Mouse (Mus musculus) T-helper 17 cell (primary cell): ENCODE measurements around the gene B430218F22Rik.

Source experiments
- in situ Hi-C, 2 experiments: fragments of 300-600 bp; cut with MboI, MseI; formaldehyde crosslinking; loops; 1 replicate in 1 of 2; 2 replicates in 1 of 2; pipeline ENCODE4 v1.15.1; 2025; ENCODE audit warnings: high pct_unique_total_duplicates in 2 of 2

The B430218F22Rik gene

GRCm38 (mm10) chr13:118386511-118387447 lies at the start of gene B430218F22Rik, which contains the start of gene Mrps30:
B430218F22Rik (plus strand) TSS chr13:118386630.
Mrps30 (minus strand) TSS chr13:118387252.
- in situ Hi-C loops, result loop anchor here (5.0 to 25.0 kb wide), 4 partner anchors 986 to 1401 kb away; partner anchors contain the start of genes Ccl28 (in 2 of the 2), Gm17509 (in 1 of the 2) and Zfp131 (in 1 of the 2)

GRCm38 (mm10) chr13:118350257-118350656 lies 36.2 kb upstream of the B430218F22Rik start:
- in situ Hi-C loops, result loop anchor here in 1 of 2 experiments (10.0 kb wide), 1 partner anchor 745 kb away; the partner anchor contains the start of gene Hcn1

DNA sequence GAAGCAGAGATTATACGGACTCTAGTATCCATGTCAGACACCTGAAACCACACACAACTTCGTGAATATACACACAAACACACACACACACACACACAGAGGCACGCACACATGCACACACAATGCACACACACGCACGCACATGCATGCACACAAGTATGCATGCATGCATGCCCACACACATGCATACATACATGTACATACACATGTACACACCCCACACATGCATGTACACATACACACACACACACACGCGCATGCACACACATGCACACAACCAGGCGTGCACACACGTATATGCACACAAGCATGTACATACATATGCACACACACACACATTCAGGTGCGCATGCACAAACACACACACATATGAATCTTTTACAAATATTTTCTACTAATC lies 35.6 kb upstream of the B430218F22Rik start:
- in situ Hi-C loops, result loop anchor here in 1 of 2 experiments (10.0 kb wide), 1 partner anchor 746 kb away; the partner anchor contains the start of gene Hcn1

- in situ Hi-C loops, result no loop called here
These were observed 23.1 kb upstream of the B430218F22Rik start for GRCm38 (mm10) chr13:118363342-118363741.

DNA sequence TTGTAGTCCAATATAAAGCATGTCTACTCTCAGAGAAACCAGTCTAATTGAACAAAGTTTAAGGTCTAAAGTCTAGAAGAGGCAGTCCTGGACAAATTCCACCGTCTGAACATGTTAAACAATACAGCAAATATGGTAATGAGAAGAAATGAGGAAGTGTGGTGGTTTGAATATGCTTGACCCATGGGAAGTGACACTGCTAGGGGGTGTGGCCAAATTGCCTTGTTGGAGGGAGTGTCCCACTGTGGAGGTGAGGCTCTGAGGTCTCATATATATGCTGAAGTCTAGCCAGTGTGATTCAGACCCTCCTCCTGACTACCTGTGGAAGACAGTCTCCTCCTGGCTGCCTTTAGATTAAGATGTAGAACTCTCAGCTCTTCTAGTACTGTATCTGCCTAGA lies 20.7 kb upstream of the B430218F22Rik start:
- in situ Hi-C loops, result no loop called here

DNA sequence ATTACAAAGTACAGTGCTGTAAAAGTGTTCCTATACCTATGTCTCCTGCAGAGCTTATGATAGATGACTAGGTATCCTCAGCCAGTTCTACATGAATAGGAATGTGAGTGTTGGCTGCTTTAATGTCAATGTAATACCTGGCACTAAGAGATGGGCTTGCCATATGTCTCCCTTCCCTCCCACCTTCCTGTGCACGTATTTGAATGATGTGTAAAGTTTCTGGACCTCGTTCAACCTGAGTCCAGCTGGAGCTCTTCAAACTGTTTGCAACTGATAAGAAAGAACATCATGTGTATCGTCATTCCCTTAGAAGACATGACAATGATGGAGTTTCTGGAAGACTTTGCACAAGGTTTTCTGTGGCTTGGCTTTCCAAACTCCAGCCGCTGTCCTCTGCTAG lies 13.6 kb upstream of the B430218F22Rik start:
- in situ Hi-C loops, result no loop called here

DNA sequence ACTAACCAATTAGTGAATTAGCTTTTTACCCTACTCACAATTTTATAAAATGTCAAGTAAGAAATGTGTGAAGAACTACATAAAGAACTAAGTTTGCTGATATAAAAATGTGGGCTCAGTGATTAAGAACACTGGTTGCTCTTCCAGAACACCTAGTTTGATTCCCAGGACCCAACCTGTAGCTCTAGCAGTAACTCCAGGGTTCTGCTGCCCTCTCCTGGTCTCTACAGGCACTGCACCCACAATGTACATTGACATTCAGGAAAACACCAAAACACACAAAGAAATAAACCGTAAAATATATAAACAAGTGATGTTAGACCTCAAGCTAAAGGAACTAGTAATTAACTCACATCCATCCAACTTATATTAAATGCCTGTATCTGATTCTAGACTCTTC lies 7.3 kb upstream of the B430218F22Rik start:
- in situ Hi-C loops, result loop anchor here (25.0 kb wide), 2 partner anchors 1233 to 1408 kb away; partner anchors contain the start of genes Ccl28 (in 2 of the 2) and Zfp131 (in 1 of the 2)

- in situ Hi-C loops, result loop anchor here (10.0 to 25.0 kb wide), 3 partner anchors 1156 to 1407 kb away; partner anchors contain the start of genes Ccl28 (in 2 of the 2), Gm17509 (in 1 of the 2) and Zfp131 (in 1 of the 2)
These were observed 6.0 kb upstream of the B430218F22Rik start for GRCm38 (mm10) chr13:118380381-118380780.

GRCm38 (mm10) chr13:118387448-118387801 lies 995 bp downstream of the B430218F22Rik start:
- in situ Hi-C loops, result loop anchor here (5.0 to 25.0 kb wide), 4 partner anchors 985 to 1400 kb away; partner anchors contain the start of genes Ccl28 (in 2 of the 2), Gm17509 (in 1 of the 2) and Zfp131 (in 1 of the 2)

- in situ Hi-C loops, result loop anchor here (25.0 kb wide), 2 partner anchors 1216 to 1391 kb away; partner anchors contain the start of genes Ccl28 (in 2 of the 2) and Zfp131 (in 1 of the 2)
These were observed 9.4 kb downstream of the B430218F22Rik start for GRCm38 (mm10) chr13:118395803-118396202.

GRCm38 (mm10) chr13:118400340-118400739 lies 13.9 kb downstream of the B430218F22Rik start:
- in situ Hi-C loops, result loop anchor here (5.0 to 10.0 kb wide), 3 partner anchors 197 to 972 kb away; no protein-coding TSS in a partner anchor

- in situ Hi-C loops, result loop anchor here (5.0 to 10.0 kb wide), 3 partner anchors 194 to 969 kb away; no protein-coding TSS in a partner anchor
These were observed 17.1 kb downstream of the B430218F22Rik start for GRCm38 (mm10) chr13:118403544-118403943.

- in situ Hi-C loops, result no loop called here
These were observed 25.0 kb downstream of the B430218F22Rik start for GRCm38 (mm10) chr13:118411297-118411992.

- in situ Hi-C loops, result no loop called here
These were observed 31.7 kb downstream of the B430218F22Rik start for GRCm38 (mm10) chr13:118418163-118418562.

DNA sequence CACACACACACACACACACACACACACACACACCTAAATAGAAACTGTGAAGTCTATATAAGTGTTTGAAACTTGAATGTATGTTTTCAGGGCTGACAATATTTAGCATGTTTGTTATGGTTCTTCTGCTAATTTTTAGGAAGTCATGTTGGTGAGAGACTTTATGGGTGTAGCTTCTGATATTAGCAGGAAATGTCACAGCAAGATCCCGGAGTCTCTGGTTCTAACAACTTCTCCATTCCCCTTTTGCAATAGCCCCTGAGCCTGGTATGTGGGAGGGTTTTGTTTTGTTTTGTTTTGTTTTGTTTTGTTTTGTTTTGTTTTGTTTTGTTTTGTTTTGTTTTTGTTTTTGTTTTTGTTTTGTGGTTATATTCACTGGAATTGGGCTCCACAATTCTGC lies 34.0 kb downstream of the B430218F22Rik start:
- in situ Hi-C loops, result no loop called here

DNA sequence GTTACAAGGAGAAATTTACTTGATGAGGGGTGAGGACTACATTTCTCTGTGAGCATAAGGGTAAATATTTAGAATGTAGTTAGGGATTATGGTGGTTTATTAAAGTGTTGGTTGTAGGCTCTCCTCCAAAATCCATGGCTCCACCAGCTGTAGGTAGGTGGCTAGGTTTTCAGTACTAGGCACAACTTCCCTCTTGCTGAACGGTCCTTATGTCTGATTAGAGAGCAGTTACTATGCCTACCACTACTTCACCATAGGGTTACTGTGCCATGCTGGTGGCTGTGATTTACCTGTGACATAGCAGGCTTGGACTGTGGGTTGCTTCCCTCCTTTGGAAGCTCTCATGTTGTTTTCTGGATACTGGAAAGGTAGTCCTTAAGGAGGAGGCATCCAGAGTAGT lies 34.4 kb downstream of the B430218F22Rik start:
- in situ Hi-C loops, result no loop called here
